Mouse (Mus musculus): ENCODE data around the gene Xpc. TPM values are rescaled to one million over a fixed set of nuclear protein-coding genes. Genes with fewer than 3 reads are reported as not detected.

Xpc gene
- total RNA-seq, 2 experiments from 2014 or later: 13.1 to 14.1 TPM

- intact Hi-C loops (cut with DNase I): loop anchor here (5.0 to 10.0 kb wide), 3 partner anchors 215 to 367 kb away; no protein-coding TSS in a partner anchor
- no peak for DNase-seq
These were observed 11.7 kb upstream of the Xpc start for GRCm38 (mm10) chr6:91527227-91527860.

- no peak for DNase-seq
- intact Hi-C loops (cut with DNase I): loop anchor here (5.0 to 10.0 kb wide), 3 partner anchors 217 to 369 kb away; no protein-coding TSS in a partner anchor
These were observed 9.9 kb upstream of the Xpc start for GRCm38 (mm10) chr6:91525544-91525943.

GRCm38 (mm10) chr6:91522816-91523215 is 7.1 kb upstream of the Xpc start:
- intact Hi-C loops (cut with DNase I): loop anchor here (10.0 kb wide), 1 partner anchor 372 kb away; no protein-coding TSS in a partner anchor
- no peak for DNase-seq

- no peak for DNase-seq
- intact Hi-C loops (cut with DNase I): no loop called here
These were observed 2.8 kb upstream of the Xpc start for GRCm38 (mm10) chr6:91518454-91519020.

GRCm38 (mm10) chr6:91514737-91515362 is 838 bp downstream of the Xpc start:
- DNase-seq: no peak
- intact Hi-C loops (cut with DNase I): no loop called here

- intact Hi-C loops (cut with DNase I): no loop called here
- no peak for DNase-seq
These were observed 1.6 kb downstream of the Xpc start for GRCm38 (mm10) chr6:91514135-91514534.

GRCm38 (mm10) chr6:91510211-91510610 is 5.5 kb downstream of the Xpc start:
- DNase-seq: no peak
- intact Hi-C loops (cut with DNase I): no loop called here

GRCm38 (mm10) chr6:91509326-91509725 is 6.4 kb downstream of the Xpc start:
- intact Hi-C loops (cut with DNase I): no loop called here

GRCm38 (mm10) chr6:91508041-91508440 is 7.6 kb downstream of the Xpc start:
- intact Hi-C loops (cut with DNase I): no loop called here
- DNase-seq: no peak

More at GRCm38 (mm10) chr6:91509326-91509725, 6.4 kb downstream of the Xpc start:
- peak; percentile 78 for DNase-seq

- intact Hi-C loops (cut with DNase I): no loop called here
- DNase-seq: no peak
These were observed 9.7 kb downstream of the Xpc start for GRCm38 (mm10) chr6:91506036-91506435.

- intact Hi-C loops (cut with DNase I): no loop called here
- no peak for DNase-seq
These were observed 12.4 kb downstream of the Xpc start for GRCm38 (mm10) chr6:91503302-91503701.

- intact Hi-C loops (cut with DNase I): no loop called here
- DNase-seq: no peak
These were observed 21.2 kb downstream of the Xpc start for GRCm38 (mm10) chr6:91494526-91494925.

GRCm38 (mm10) chr6:91493053-91493452 is 22.6 kb downstream of the Xpc start:
- no peak for DNase-seq
- intact Hi-C loops (cut with DNase I): no loop called here

GRCm38 (mm10) chr6:91491004-91491403 is 24.7 kb downstream of the Xpc start:
- intact Hi-C loops (cut with DNase I): no loop called here
- DNase-seq: no peak

GRCm38 (mm10) chr6:91489872-91490271 is 25.8 kb downstream of the Xpc start:
- intact Hi-C loops (cut with DNase I): no loop called here
- DNase-seq: peak; percentile 16

- intact Hi-C loops (cut with DNase I): no loop called here
- no peak for DNase-seq
These were observed 27.0 kb downstream of the Xpc start for GRCm38 (mm10) chr6:91488496-91489212.

- no peak for DNase-seq
- intact Hi-C loops (cut with DNase I): no loop called here
These were observed 28.8 kb downstream of the Xpc start for GRCm38 (mm10) chr6:91486736-91487453.

GRCm38 (mm10) chr6:91483371-91483770 is 32.3 kb downstream of the Xpc start:
- DNase-seq: no peak
- intact Hi-C loops (cut with DNase I): no loop called here

GRCm38 (mm10) chr6:91476541-91476940 is 39.1 kb downstream of the Xpc start:
- DNase-seq: no peak
- intact Hi-C loops (cut with DNase I): no loop called here

- no peak for DNase-seq
- intact Hi-C loops (cut with DNase I): no loop called here
These were observed 41.1 kb downstream of the Xpc start for GRCm38 (mm10) chr6:91474441-91475190.

All from left cerebral cortex, postnatal 4 days (tissue).